Mouse (Mus musculus) left cerebral cortex, postnatal 36 days (tissue): ENCODE measurements around the gene Zfp57. TPM values are rescaled to one million over a fixed set of nuclear protein-coding genes. Genes with fewer than 3 reads are reported as not detected.
A peak's percentile ranks its signal among the peaks of the same experiment; 100 is the strongest.
"Not testable (repeated sequence)": the region's sequence is repeated elsewhere in the genome, so short reads cannot be mapped to it uniquely, and the experiment has no call there.

ENCODE experiments used
- DNase-seq, 2 experiments: peaks; one replicate each; pipeline ENCODE4 v3.0.0; 2021 to 2022; ENCODE audit warnings: low spot score in 2 of 2, mixed read lengths in 1 of 2
- intact Hi-C: fragments of 180-260 bp; cut with DNase I; formaldehyde crosslinking; loops from one replicate; pipeline ENCODE4 v1.15.1; 2025
- total RNA-seq, 2 experiments: library from RNA; stranded (reverse); gene quantifications; 2 replicates each; pipeline ENCODE4 v1.2.3; 2021

The Zfp57 gene
- total RNA-seq = 10 to 100 TPM; 11.5 to 20.4 TPM

- no peak for DNase-seq
- intact Hi-C loops = no loop called here
Measured at GRCm38 (mm10) chr17:37000863-37001262, at the start of gene Zfp57. Gene Zfp57, plus strand, starts transcription at chr17:37001163.

- intact Hi-C loops = no loop called here
Measured at GRCm38 (mm10) chr17:36952631-36953030, 48.3 kb upstream of the Zfp57 start.

GRCm38 (mm10) chr17:36953062-36953461, 47.9 kb upstream of the Zfp57 start:
- intact Hi-C loops = no loop called here
- DNase-seq = no peak

More at GRCm38 (mm10) chr17:36952631-36953030, 48.3 kb upstream of the Zfp57 start:
- DNase-seq = no peak

GRCm38 (mm10) chr17:36957999-36958743, 42.8 kb upstream of the Zfp57 start, which contains the start of the genes Znrd1 and Znrd1as:
Gene Znrd1, minus strand, starts transcription at chr17:36958559.
Gene Znrd1as, plus strand, starts transcription at chr17:36958592.
- DNase-seq = peak; percentile 95 to 96
- intact Hi-C loops = loop anchor here (1.0 to 2.0 kb wide), 2 partner anchors 39 to 87 kb away; partner anchors contain the start of gene Gabbr1

GRCm38 (mm10) chr17:36958884-36959283, 42.1 kb upstream of the Zfp57 start:
- intact Hi-C loops = loop anchor here (1.0 to 2.0 kb wide), 2 partner anchors 38 to 86 kb away; partner anchors contain the start of gene Gabbr1
- no peak for DNase-seq

GRCm38 (mm10) chr17:36961125-36961524, 39.8 kb upstream of the Zfp57 start:
- intact Hi-C loops = no loop called here
- DNase-seq = no peak

GRCm38 (mm10) chr17:36966875-36967274, 34.1 kb upstream of the Zfp57 start:
- intact Hi-C loops = no loop called here
- DNase-seq = no peak

GRCm38 (mm10) chr17:36970316-36970890, 30.6 kb upstream of the Zfp57 start:
- DNase-seq = no peak
- intact Hi-C loops = no loop called here

- DNase-seq = no peak
- intact Hi-C loops = no loop called here
Measured at GRCm38 (mm10) chr17:36971172-36971850, 29.7 kb upstream of the Zfp57 start.

GRCm38 (mm10) chr17:36972791-36973190, 28.2 kb upstream of the Zfp57 start:
- no peak for DNase-seq
- intact Hi-C loops = no loop called here

GRCm38 (mm10) chr17:36973271-36973787, 27.6 kb upstream of the Zfp57 start:
- intact Hi-C loops = no loop called here
- no peak for DNase-seq

- intact Hi-C loops = no loop called here
- DNase-seq = peak; percentile 62 to 71
Measured at GRCm38 (mm10) chr17:36981221-36981813, 19.6 kb upstream of the Zfp57 start, which contains the start of gene 2410137M14Rik. Gene 2410137M14Rik, minus strand, starts transcription at chr17:36981237.

GRCm38 (mm10) chr17:36981845-36982244, 19.1 kb upstream of the Zfp57 start:
- intact Hi-C loops = no loop called here
- DNase-seq = no peak

GRCm38 (mm10) chr17:36982253-36983155, 18.5 kb upstream of the Zfp57 start:
- intact Hi-C loops = no loop called here

GRCm38 (mm10) chr17:36988475-36988874, 12.5 kb upstream of the Zfp57 start:
- intact Hi-C loops = no loop called here
- peak in 1 of 2 experiments; percentile 15 for DNase-seq

More at GRCm38 (mm10) chr17:36982253-36983155, 18.5 kb upstream of the Zfp57 start:
- DNase-seq = no peak

- no peak for DNase-seq
- intact Hi-C loops = no loop called here
Measured at GRCm38 (mm10) chr17:36989437-36989836, 11.5 kb upstream of the Zfp57 start, which contains the start of gene H2-M5. Gene H2-M5, minus strand, starts transcription at chr17:36989537.

GRCm38 (mm10) chr17:36990630-36991029, 10.3 kb upstream of the Zfp57 start:
- DNase-seq, intact Hi-C loops: not testable (repeated sequence)

GRCm38 (mm10) chr17:36992336-36993104, 8.4 kb upstream of the Zfp57 start:
- peak in 1 of 2 experiments; percentile 9 for DNase-seq
- intact Hi-C loops = no loop called here
